Mouse (Mus musculus) intestine, embryonic 14.5 days (tissue): ENCODE data around the gene Gpr179. TPM values are rescaled to one million over a fixed set of nuclear protein-coding genes. Genes with fewer than 3 reads are reported as not detected.
"Not testable (repeated sequence)": the region's sequence is repeated elsewhere in the genome, so short reads cannot be mapped to it uniquely, and the experiment has no call there.

Experiments
- ATAC-seq: fragments of 200-750 bp; cut with Nextera tagmentation; replicated peaks from 2 replicates; pipeline ENCODE4 v1.8.0; 2017; ENCODE audit warnings: low read depth, moderate number of reproducible peaks, moderate TSS enrichment, moderate library complexity; ENCODE audit not compliant: low FRiP score, low TSS enrichment
- DNase-seq: peaks from one replicate; pipeline ENCODE4 v3.0.0-alpha.2; 2018; ENCODE audit warnings: low spot score
- H3K27ac ChIP-seq: fragments of 300-500 bp; sonication (generic); 2 replicates; pipeline ENCODE4 v1.5.1; 2014; ENCODE audit warnings: low read depth, mild to moderate bottlenecking, control low read depth
- H3K27me3 ChIP-seq: fragments of 300-500 bp; sonication (generic); replicated peaks from 2 replicates; pipeline ENCODE4 v1.6.1; 2014; ENCODE audit warnings: low read length, control low read depth; ENCODE audit not compliant: control insufficient read depth, insufficient read depth
- H3K36me3 ChIP-seq: fragments of 300-500 bp; sonication (generic); 2 replicates; pipeline ENCODE4 v1.6.1; 2014; ENCODE audit warnings: low read length, control low read depth; ENCODE audit not compliant: control insufficient read depth, insufficient read depth
- H3K4me1 ChIP-seq: fragments of 300-500 bp; sonication (generic); replicated peaks from 2 replicates; pipeline ENCODE4 v1.6.1; 2014; ENCODE audit warnings: low read length, control low read depth, mixed read lengths; ENCODE audit not compliant: control insufficient read depth, insufficient read depth
- H3K4me2 ChIP-seq: fragments of 300-500 bp; sonication (generic); 2 replicates; pipeline ENCODE4 v1.6.1; 2014; ENCODE audit warnings: low read length
- H3K4me3 ChIP-seq: fragments of 300-500 bp; sonication (generic); 2 replicates; pipeline ENCODE4 v1.5.1; 2014; ENCODE audit warnings: low read depth, low read length, control low read depth, mixed read lengths
- H3K9ac ChIP-seq: fragments of 300-500 bp; sonication (generic); 2 replicates; pipeline ENCODE4 v1.6.1; 2014; ENCODE audit warnings: mild to moderate bottlenecking, low read length
- H3K9me3 ChIP-seq: fragments of 300-500 bp; sonication (generic); 2 replicates; pipeline ENCODE4 v1.6.1; 2016; ENCODE audit warnings: low read length, control low read depth; ENCODE audit not compliant: control insufficient read depth
- WGBS: fragments of 180-500 bp; shearing (Covaris S2); extraction: QIAGEN DNeasy Blood & Tissue Kit; methylation state at CpG from one replicate; pipeline ENCODE4 v1.1.7; 2014; 5-methylcytosine and 5-hydroxymethylcytosine counted together
- polyA plus RNA-seq: library from polyadenylated mRNA; unstranded; fragments of >200 nt; fragmentation: Nextera tagmentation; extraction: Ambion mirVana; gene quantifications from 2 replicates; pipeline ENCODE4 v1.2.1, GENCODE M21; 2014

The Gpr179 gene
- polyA plus RNA-seq, 1 experiment from 2014 or later, result 0.15 TPM

DNA sequence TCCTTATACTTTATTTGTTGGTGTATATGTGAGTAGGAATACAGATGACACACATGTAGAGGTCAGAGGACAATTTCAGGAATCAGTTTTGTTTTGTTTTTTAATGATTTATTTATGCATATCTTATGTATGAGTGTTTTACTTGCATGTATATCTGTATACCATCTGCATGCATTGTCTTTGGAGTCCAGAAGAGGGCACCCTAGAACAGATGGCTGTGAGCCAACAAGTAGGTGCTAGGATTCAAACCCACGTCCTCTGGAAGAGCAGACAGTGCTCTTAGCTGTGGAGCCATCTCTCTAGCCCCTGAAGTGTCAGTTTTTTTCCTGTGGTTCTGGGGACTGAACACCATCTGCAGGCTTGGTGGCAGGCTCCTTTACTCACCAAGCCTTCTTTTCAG lies 26.7 kb downstream of the Gpr179 start:
- H3K27ac ChIP-seq, result no peak overlapping the region
- DNase-seq, result no peak
- H3K4me2 ChIP-seq, result no peak overlapping the region
- peaks cover 64% of the 10 kb centered on the region for H3K36me3 ChIP-seq
- no peak for ATAC-seq
- no peaks in the 10 kb centered on the region for H3K27me3 ChIP-seq
- no peaks in the 10 kb centered on the region for H3K9me3 ChIP-seq
- no peaks in the 10 kb centered on the region for H3K4me1 ChIP-seq
- no peak overlapping the region for H3K4me3 ChIP-seq
- H3K9ac ChIP-seq, result no peak overlapping the region
- 64% methylated on average over 1 of the region's 1 CpGs for WGBS

DNA sequence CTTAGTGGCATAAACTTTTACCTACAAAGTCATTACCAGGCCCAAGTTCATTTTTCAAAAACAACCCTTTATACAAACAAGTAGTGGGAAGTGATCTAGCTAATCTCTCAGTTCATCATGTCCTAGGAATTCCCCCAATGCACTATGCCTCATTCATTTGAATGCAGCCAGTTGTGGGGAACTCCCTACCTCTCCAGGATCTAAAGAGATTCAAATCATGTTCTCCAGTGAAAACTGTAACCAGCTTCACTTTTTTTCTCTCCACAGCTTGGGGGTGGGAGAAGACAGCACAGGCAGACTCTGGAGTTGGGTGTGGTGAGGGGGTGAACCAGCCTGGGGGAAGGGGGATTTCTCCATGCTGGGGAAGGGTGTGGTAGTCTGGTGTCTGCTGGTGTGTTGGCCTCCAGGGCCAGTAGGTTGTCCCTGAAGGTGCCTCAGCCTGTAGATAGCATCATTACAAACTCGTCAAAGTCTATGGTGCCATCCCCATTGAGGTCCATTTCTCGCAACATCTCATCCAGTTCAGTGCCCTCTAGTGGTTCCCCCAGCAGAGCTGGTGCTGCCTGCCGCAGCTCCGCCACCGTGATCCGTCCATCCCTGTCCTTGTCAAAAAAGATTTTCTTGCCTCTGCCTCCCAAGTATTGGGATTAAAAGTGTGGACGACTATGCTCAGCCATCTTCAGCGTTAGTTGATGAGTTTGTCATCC lies 29.8 kb downstream of the Gpr179 start:
- WGBS, result 85% methylated on average over 8 of the region's 8 CpGs
- H3K27ac ChIP-seq, DNase-seq, H3K4me2 ChIP-seq, H3K9ac ChIP-seq, H3K27me3 ChIP-seq, H3K4me1 ChIP-seq, H3K4me3 ChIP-seq, ATAC-seq, H3K9me3 ChIP-seq: not testable (repeated sequence)
- peaks cover 48% of the 10 kb centered on the region for H3K36me3 ChIP-seq

- Histone ChIP-seq H3K4me3 (no peak overlapping the region), H3K4me1 (peaks cover 6% of the 10 kb centered on the region), H3K27me3 (no peaks in the 10 kb centered on the region), H3K9me3 (no peaks in the 10 kb centered on the region), H3K27ac (no peak overlapping the region), H3K4me2 (no peak overlapping the region), H3K36me3 (peaks cover 39% of the 10 kb centered on the region), H3K9ac (no peak overlapping the region)
- WGBS, result 91% methylated on average over 8 of the region's 8 CpGs
- no peak for ATAC-seq
- no peak for DNase-seq
Measured at GRCm38 (mm10) chr11:97321197-97321596, 30.7 kb downstream of the Gpr179 start.

- WGBS, result under 1% methylated on average over 50 of the region's 50 CpGs
Measured at GRCm38 (mm10) chr11:97315504-97316503, 36.1 kb downstream of the Gpr179 start, which contains the start of gene Mrpl45. TSS of gene Mrpl45 (plus strand) at chr11:97315716.

GRCm38 (mm10) chr11:97314751-97315503 lies 37.0 kb downstream of the Gpr179 start:
- H3K9me3 ChIP-seq, result no peaks in the 10 kb centered on the region
- peak overlapping the region; percentile 13; the same call in 1 of the 2 replicates for H3K9ac ChIP-seq
- WGBS, result 43% methylated on average over 8 of the region's 8 CpGs
- DNase-seq (no peak), ATAC-seq (peak; percentile 7; the same call in 1 of the 2 replicates)
- peak overlapping the region; percentile 74 for H3K4me3 ChIP-seq
- peak overlapping the region; percentile 64 for H3K27ac ChIP-seq
- H3K36me3 ChIP-seq, result peaks cover 9% of the 10 kb centered on the region; the same call in 1 of the 2 replicates
- H3K4me2 ChIP-seq, result peak overlapping the region; percentile 54
- H3K27me3 ChIP-seq, result no peaks in the 10 kb centered on the region
- peaks cover 19% of the 10 kb centered on the region for H3K4me1 ChIP-seq

More at GRCm38 (mm10) chr11:97315504-97316503, 36.1 kb downstream of the Gpr179 start, which contains the start of gene Mrpl45:
- Histone ChIP-seq H3K27me3 (no peaks in the 10 kb centered on the region), H3K4me3 (peak within 1 kb of the TSS; percentile 74), H3K36me3 (peaks cover 9% of the 10 kb centered on the region; the same call in 1 of the 2 replicates), H3K9ac (peak within 1 kb of the TSS; percentile 67), H3K27ac (peak within 1 kb of the TSS; percentile 65), H3K4me1 (peaks cover 17% of the 10 kb centered on the region), H3K4me2 (peak within 1 kb of the TSS; percentile 70), H3K9me3 (no peaks in the 10 kb centered on the region)
- DNase-seq, result peak; percentile 99
- ATAC-seq, result peak; percentile 92

- Histone ChIP-seq H3K4me3 (no peak overlapping the region), H3K36me3 (peaks cover 7% of the 10 kb centered on the region; the same call in 1 of the 2 replicates), H3K4me1 (peaks cover 26% of the 10 kb centered on the region), H3K9me3 (no peaks in the 10 kb centered on the region), H3K27ac (no peak overlapping the region), H3K27me3 (no peaks in the 10 kb centered on the region), H3K4me2 (no peak overlapping the region), H3K9ac (no peak overlapping the region)
- DNase-seq, result no peak
- no peak for ATAC-seq
- 98% methylated on average over 3 of the region's 3 CpGs for WGBS
Measured at GRCm38 (mm10) chr11:97314110-97314509, 37.8 kb downstream of the Gpr179 start.

- not testable (repeated sequence) for H3K4me3 ChIP-seq, H3K27ac ChIP-seq, H3K27me3 ChIP-seq, DNase-seq, H3K9ac ChIP-seq, H3K9me3 ChIP-seq, ATAC-seq, H3K36me3 ChIP-seq, H3K4me2 ChIP-seq
- peaks cover 26% of the 10 kb centered on the region for H3K4me1 ChIP-seq
- 76% methylated on average over 1 of the region's 1 CpGs for WGBS
Measured at GRCm38 (mm10) chr11:97312871-97313270, 39.0 kb downstream of the Gpr179 start.
